Mouse (Mus musculus): ENCODE measurements around the gene Mpig6b.
A peak's percentile ranks its signal among the peaks of the same experiment; 100 is the strongest.
"Not testable (repeated sequence)": the region's sequence is repeated elsewhere in the genome, so short reads cannot be mapped to it uniquely, and the experiment has no call there.

The Mpig6b gene

DNA sequence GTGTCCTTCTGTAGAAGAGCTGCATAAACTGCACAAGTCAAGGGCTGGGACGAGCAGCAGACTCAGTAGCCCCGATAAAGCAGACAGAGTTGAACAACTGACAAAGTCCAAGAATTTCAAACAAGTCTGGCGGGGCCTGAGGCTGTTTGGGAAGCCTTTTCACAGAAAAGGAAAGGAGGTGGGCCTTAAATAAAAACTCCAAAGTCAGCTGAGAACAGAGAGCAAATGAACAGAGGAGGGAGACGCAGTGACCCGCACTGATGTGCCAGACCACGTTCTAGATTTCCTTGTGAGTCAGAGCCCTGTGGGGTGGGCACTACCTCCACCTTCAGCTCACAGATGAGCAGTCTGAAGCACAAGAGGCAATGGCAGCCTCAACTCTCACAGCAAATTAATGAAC is 31.1 kb downstream of the Mpig6b start:
- DNase-seq (ENCODE audit: low spot score), result no peak

GRCm38 (mm10) chr17:35033703-35034102 is 32.3 kb downstream of the Mpig6b start:
- DNase-seq (ENCODE audit: low spot score), result not testable (repeated sequence)

- no peak for DNase-seq (ENCODE audit: low spot score)
Measured at GRCm38 (mm10) chr17:35032323-35032870, 33.6 kb downstream of the Mpig6b start.

GRCm38 (mm10) chr17:35031880-35032279 is 34.1 kb downstream of the Mpig6b start:
- DNase-seq (ENCODE audit: low spot score), result no peak

GRCm38 (mm10) chr17:35031272-35031671 is 34.7 kb downstream of the Mpig6b start:
- no peak for DNase-seq (ENCODE audit: low spot score)

- DNase-seq (ENCODE audit: low spot score), result no peak
Measured at GRCm38 (mm10) chr17:35029691-35030532, 36.1 kb downstream of the Mpig6b start.

- no peak for DNase-seq (ENCODE audit: low spot score)
Measured at GRCm38 (mm10) chr17:35028315-35028714, 37.7 kb downstream of the Mpig6b start.

DNA sequence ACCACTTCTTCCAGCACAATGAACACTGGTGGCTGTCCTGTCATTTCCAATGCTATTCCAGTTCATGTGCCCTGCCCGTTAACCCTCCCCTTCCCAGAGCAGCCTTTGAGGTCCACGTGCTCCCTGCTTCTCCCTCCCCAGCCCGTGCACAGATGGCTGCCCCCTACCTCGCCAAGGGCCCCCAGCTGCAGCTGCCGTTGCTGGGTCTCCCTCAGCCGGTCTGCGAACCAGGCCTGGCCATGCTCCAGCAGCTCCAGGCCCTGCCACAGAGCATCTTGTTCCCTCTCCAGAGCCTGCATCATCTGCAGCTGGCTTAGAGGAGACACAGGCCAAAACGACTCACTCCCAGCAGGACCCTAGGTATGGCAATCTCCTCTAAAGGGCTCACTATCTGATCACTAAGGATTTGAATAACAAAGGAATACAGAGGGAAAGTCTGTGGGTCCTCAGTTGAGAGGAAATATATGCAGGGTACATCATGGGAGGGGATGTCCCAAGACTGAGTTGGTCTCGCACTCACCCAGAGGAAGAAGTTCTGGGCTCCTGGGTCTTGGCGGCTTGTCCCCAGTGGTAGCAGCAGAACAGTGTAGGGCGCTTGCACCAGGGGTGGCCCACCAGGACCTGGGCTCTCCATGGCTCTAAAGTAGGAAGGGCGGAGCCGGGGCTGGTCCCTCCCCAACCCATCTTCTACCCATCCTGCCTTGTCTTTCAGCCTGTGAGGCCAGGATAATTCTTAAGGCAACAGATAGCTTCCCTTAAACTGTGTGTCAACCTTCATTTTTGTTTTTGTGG is 38.5 kb downstream of the Mpig6b start, which contains the start of gene Sapcd1:
Gene Sapcd1, minus strand, starts transcription at position 740 of the 792 bp plus-strand sequence.
- DNase-seq (ENCODE audit: low spot score), result no peak

- no peak for DNase-seq (ENCODE audit: low spot score)
Measured at GRCm38 (mm10) chr17:35026206-35026605, 39.8 kb downstream of the Mpig6b start.

- DNase-seq (ENCODE audit: low spot score), result no peak
Measured at GRCm38 (mm10) chr17:35024691-35025488, 41.1 kb downstream of the Mpig6b start.

DNA sequence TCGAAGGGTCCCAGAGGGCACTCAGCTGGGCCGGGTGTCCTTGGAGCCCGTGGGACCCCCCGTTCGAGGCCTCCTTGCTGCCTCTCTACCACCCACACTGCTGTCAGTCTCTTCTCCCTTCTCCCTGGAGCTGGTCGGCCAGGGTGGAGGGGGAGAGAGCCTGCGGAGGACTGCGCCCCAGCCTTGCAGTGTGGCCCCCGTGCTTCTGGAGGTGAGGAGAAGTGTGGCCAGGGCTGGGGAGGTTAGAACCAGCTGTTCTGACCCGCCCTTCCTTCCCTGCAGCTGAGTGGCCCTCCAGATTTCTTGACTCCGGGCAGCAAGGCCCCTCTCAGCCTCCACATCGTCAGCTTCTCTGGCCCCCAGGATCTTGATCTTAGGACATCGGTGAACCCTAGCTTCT is 41.7 kb downstream of the Mpig6b start:
- no peak for DNase-seq (ENCODE audit: low spot score)

DNA sequence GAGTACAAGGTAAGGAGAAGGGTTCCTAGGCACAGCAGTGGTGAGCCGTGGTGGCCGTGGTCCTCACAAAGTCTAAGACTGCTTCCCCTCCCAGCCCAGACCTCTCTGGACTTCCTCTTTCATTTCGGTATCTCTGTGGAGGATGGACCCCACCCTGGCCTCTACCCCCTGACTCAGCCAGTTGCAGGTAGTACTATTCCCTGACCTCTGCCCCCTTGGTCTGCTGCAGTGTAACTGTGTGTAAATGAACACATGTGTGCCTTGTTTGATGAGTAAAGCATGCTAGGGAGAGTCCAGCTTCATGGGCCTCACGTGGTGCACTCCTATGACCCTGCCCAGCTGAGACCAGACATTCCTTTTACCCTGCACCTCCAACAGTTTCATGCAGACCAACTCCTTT is 42.2 kb downstream of the Mpig6b start:
- no peak for DNase-seq (ENCODE audit: low spot score)

DNA sequence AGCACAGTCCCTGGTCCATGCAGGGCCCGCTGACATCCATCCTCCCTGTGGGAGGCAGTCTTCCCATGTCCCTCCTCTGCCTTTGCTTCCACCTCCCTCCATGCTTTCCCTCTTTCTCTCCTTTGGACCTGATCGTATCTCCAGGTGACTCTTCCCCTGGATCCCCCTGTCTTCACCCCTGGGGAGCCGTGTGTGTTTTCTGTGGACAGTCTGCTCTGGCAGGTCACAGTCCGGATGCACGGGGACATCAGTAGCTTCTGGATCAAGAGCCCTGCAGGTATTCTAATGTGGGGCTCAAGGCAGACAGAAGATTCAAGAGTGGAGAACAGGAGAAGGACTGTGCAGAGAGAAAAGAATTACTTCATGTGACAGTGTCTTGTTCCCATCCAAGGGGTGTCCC is 42.8 kb downstream of the Mpig6b start:
- DNase-seq (ENCODE audit: low spot score), result no peak

- DNase-seq (ENCODE audit: low spot score), result no peak
Measured at GRCm38 (mm10) chr17:35022541-35023060, 43.4 kb downstream of the Mpig6b start.

DNA sequence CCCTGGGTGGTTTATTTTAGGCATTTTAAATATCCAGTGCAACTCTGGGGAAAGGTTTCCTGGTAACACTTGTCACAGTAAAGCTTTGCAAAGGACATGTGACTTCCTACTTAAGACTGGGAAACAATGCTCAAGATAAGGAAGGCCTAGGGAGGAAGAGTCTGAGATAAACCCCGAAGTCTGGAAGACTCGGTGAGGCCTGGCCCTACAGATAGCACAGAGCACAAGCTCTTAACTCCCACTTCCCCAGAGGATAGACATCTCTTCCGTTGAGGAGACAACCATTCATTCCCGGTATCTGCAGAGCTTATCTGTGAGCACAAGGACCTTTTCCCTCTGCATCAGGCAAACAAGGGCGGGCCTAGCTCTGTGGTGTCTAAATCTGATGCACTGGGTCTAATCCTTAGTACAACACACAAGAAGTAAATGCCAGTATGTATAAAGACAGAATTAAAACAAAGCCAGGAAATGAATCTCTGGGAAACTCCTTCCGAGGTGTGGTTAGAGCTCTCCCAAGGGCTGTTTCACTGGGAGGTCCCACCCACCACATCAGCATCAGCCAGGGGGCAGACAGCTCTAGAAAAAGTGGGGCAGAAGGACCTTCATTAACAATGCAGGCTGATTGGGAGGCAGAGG is 44.0 kb downstream of the Mpig6b start:
- no peak for DNase-seq (ENCODE audit: low spot score)

DNA sequence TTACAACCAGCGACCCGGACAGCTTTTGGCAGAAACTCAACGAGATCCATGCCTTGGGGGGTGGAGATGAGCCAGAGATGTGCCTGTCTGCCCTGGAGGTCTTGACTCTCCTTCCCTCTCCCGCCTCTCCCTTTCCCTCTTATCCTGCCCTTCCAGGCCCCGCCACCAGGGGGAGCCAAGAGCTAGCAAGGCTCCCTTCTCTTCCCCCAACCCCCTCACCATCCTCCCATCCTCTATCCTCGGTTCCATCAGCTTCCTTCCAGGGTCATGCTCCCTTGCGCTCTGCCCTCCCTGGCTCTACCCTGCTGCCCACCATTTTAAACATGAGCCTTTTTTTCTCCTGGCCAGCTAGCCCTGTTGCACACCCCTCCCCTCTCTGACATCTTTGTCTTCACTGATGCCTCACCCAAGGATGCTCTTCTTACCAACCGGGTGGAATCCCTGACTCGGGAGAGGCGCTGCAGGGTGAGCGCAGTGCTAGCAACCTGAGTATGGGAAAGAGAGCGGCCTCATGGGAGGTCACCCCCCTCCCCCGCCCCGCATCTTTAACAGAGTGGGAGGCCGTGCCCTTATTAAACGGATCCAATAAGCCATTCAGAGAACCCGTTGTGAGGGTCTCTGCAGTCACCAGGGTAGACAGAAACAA is 44.7 kb downstream of the Mpig6b start:
- DNase-seq (ENCODE audit: low spot score), result peak; percentile 67

DNA sequence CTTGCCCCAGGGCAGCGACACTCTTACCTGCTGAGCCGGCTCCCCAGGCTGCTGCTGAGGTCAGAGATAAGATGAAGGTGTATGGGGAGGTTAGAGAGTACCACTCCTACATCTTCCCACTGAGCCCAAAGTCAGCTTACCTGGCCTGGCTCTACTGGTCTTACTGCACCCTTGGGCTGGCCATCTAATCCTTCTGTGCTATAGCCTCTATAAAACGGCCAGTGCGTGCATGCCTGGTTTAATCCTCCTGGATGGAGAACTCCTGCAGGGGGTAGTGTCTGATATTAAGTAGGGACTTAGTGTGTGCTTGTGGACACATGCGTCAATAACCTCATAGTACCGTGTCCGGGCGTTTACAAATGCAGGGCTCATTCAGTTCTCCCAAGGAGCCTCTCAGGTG is 45.4 kb downstream of the Mpig6b start:
- no peak for DNase-seq (ENCODE audit: low spot score)

DNA sequence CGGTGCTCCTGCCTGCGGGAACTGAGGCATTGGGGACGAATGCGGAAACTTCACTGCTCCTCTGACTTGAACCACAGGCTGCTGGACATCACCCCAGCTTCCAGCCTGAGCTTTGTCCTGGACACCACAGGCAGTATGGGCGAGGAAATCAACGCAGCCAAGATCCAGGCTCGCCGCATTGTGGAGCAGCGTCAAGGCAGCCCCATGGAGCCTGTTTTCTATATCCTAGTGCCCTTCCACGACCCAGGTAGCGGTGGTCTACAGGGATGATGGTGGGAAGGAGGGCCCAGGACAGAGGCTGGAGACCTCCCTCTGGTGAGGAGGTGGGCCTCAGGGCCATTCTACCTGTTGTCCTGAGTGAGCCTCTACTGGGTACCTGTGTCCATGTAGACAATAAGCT is 46.1 kb downstream of the Mpig6b start:
- no peak for DNase-seq (ENCODE audit: low spot score)

DNA sequence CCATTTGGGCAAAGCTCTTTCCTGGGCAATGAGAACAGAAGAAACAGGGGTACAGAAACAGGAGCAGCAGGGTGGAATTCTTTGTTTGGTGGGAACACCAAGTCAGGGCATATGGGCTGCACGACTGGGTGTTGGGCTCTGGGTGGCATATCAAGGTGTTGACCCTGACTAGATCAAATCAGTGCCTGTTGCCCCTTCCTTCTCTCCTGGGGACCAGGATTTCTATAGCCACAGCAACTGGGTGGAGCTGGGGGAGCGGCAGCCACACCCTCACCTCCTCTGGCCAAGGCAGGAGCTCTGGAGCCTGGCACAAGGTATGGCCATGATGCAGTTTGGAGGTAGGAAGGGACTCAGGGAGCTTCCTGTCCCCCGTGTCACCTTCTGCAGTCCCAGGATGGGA is 47.8 kb downstream of the Mpig6b start:
- DNase-seq (ENCODE audit: low spot score), result no peak

DNA sequence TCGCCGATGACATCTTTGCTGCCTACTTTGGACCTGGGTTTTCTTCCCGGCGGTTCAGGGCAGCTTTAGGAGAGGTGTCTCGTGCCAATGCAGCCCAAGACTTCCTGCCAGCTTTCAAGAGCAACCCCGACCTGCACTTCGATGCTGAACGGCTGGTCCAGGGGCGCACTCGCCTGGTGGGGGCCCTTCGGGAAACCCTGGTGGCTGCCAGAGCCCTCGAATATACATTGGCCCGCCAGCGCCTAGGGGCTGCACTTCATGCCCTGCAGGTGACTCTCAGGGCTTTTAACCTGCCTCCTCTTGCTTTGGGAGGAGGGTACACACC is 48.3 kb downstream of the Mpig6b start:
- DNase-seq (ENCODE audit: low spot score), result no peak
